In genomic region chr2:33349081-33349480, GRCm38 (mm10) we compare ENCODE assay signal across 9 mouse cellular contexts. TPM values are rescaled to one million over a fixed set of nuclear protein-coding genes. Genes with fewer than 3 reads are reported as not detected.
A peak's percentile ranks its signal among the peaks of the same experiment; 100 is the strongest.
DNase-seq lines count a peak whose midpoint lies in the region; ATAC-seq and TF ChIP-seq lines count a peak whose summit lies in the region.
"Had no signal": no experiment of that assay in that cellular context is flagged by ENCODE, and none has a peak within 500 bp of the region (broad histone marks: within the 10 kb centered on the region; RNA-seq: fewer than 3 reads in every experiment).

No protein-coding gene starts in this region.

- H3K36me3 ChIP-seq in hindbrain, postnatal 0 days (ENCODE audit: insufficient read depth, low read length) = no peaks in the 10 kb centered on the region
- H3K36me3 ChIP-seq: midbrain, embryonic 12.5 days had no signal

- H3K27ac ChIP-seq in hindbrain, postnatal 0 days = no peak overlapping the region
- H3K27ac ChIP-seq: midbrain, embryonic 12.5 days had no signal

- WGBS in hindbrain, postnatal 0 days = 27% methylated on average over 2 of the region's 2 CpGs

- H3K4me3 ChIP-seq in hindbrain, postnatal 0 days (ENCODE audit: low read length) = no peak overlapping the region
- H3K4me3 ChIP-seq: midbrain, embryonic 12.5 days had no signal

- H3K27me3 ChIP-seq in hindbrain, postnatal 0 days (ENCODE audit: insufficient read depth, low read length) = no peaks in the 10 kb centered on the region

- peaks cover 19% of the 10 kb centered on the region; the same call in 1 of the 2 replicates for H3K4me1 ChIP-seq in hindbrain, postnatal 0 days (ENCODE audit: insufficient read depth, low read length)

- ATAC-seq in frontal cortex, adult (ENCODE audit: low TSS enrichment) = peak; percentile 48; the same call in 1 of the 2 replicates
- peak; percentile 69 for ATAC-seq in hindbrain, postnatal 0 days
- no peak for ATAC-seq in activated CD4-positive, CD25-positive, alpha-beta regulatory T cell, adult 4 months

- TF ChIP-seq CTCF in hindbrain, postnatal 0 days (IDR thresholded peaks at IDR 0.05; ENCODE audit: low read depth) = peak; percentile 89

- H3K9ac ChIP-seq in hindbrain, postnatal 0 days (replicated peaks; ENCODE audit: low read length) = no peak overlapping the region
- H3K9ac ChIP-seq: midbrain, embryonic 12.5 days had no signal

- no peaks in the 10 kb centered on the region for H3K9me3 ChIP-seq in hindbrain, postnatal 0 days (ENCODE audit: low read length)
- H3K9me3 ChIP-seq: midbrain, embryonic 12.5 days had no signal

- H3K4me2 ChIP-seq in hindbrain, postnatal 0 days (ENCODE audit: low read depth, low read length) = no peak overlapping the region
- H3K4me2 ChIP-seq: midbrain, embryonic 12.5 days had no signal

- peak; percentile 54 for DNase-seq in T-cell, adult 2 months (ENCODE audit: low spot score)
- DNase-seq in cerebellum, adult 9-10 months = peak; percentile 92
- DNase-seq in hindbrain, postnatal 0 days (ENCODE audit: low spot score) = peak; percentile 93
- DNase-seq in layer of hippocampus, postnatal 25 days (ENCODE audit: extremely low spot score in 1 of 2, low spot score in 1 of 2) = peak; percentile 50 to 85
- peak; percentile 85 for DNase-seq in mesoderm, embryonic 11.5 days (ENCODE audit: low read depth, low spot score)
- DNase-seq in right cerebral cortex, postnatal 4 days = peak; percentile 84

RNA-seq across cellular contexts. Expression of gene Ralgps1, which starts 22.2 kb away (rescaled TPM):
- 69.9 and 75.5 TPM in 2 replicates for total RNA-seq in hindbrain, postnatal 0 days (2014; rRNA removed)
- 18.8 and 20.7 TPM in 2 replicates for polyA plus RNA-seq in hindbrain, postnatal 0 days (2015; fragmentation: Nextera tagmentation; extraction: Ambion mirVana)
- 10 to 100 TPM; 53.9 to 63.2 TPM for total RNA-seq in layer of hippocampus, postnatal 25 days (2021)
- polyA plus RNA-seq in activated CD4-positive, CD25-positive, alpha-beta regulatory T cell, adult 4 months (2017; shearing (Covaris generic)) = 1 to 10 TPM; 5.8 to 8.9 TPM
